Mouse (Mus musculus): ENCODE results near the gene Klf1. TPM values are rescaled to one million over a fixed set of nuclear protein-coding genes. Genes with fewer than 3 reads are reported as not detected.

Klf1 gene
- 0.34 and 0.38 TPM in 2 replicates for total RNA-seq (2012; rRNA removed)
- total RNA-seq (2014; rRNA removed) = 0.20 and 0.24 TPM in 2 replicates
- 0.20 and 0.26 TPM in 2 replicates for polyA plus RNA-seq (2012; ENCODE audit: insufficient read length, low read depth)

GRCm38 (mm10) chr8:84901752-84902151, at the start of gene Klf1:
Klf1 (plus strand) TSS chr8:84901928.
- TF ChIP-seq POLR2A (IDR thresholded peaks at IDR 0.05; ENCODE audit: low read depth, low read length) (no peak), SMC3 (IDR thresholded peaks at IDR 0.05; ENCODE audit: low read depth, low read length) (no peak), MAFK (IDR thresholded peaks at IDR 0.05; ENCODE audit: insufficient replicate concordance, low read length) (no peak), USF1 (IDR thresholded peaks at IDR 0.05; ENCODE audit: low read depth, low read length) (no peak), CHD2 (IDR thresholded peaks at IDR 0.05; ENCODE audit: low read length) (no peak), MYC (IDR thresholded peaks at IDR 0.05; ENCODE audit: low read depth, low read length) (no peak), CHD1 (IDR thresholded peaks at IDR 0.05; ENCODE audit: low read depth, low read length) (no peak), ZKSCAN1 (IDR thresholded peaks at IDR 0.05; ENCODE audit: borderline replicate concordance, low read depth, low read length) (no peak), POLR2AphosphoS2 (IDR thresholded peaks at IDR 0.05; ENCODE audit: low read depth, low read length) (no peak), UBTF (IDR thresholded peaks at IDR 0.05; ENCODE audit: low read depth, low read length) (no peak)
- no peak within 1 kb of the TSS for H3K27ac ChIP-seq (ENCODE audit: insufficient read depth, low read depth)
- no peaks in the 10 kb centered on the region for H3K9me3 ChIP-seq (replicated peaks; ENCODE audit: low read length)
- peak within 1 kb of the TSS; percentile 63 for H3K9ac ChIP-seq (ENCODE audit: insufficient read depth, low read depth)
- H3K4me2 ChIP-seq (ENCODE audit: insufficient read depth, low read depth, poor library complexity, severe bottlenecking) = peak within 1 kb of the TSS; percentile 86
- no peaks in the 10 kb centered on the region for H3K36me3 ChIP-seq (replicated peaks in 1 of 2; ENCODE audit: control insufficient read depth in 1 of 2, insufficient read depth in 1 of 2, low read length in 1 of 2)
- in situ Hi-C loops (cut with MboI; ENCODE audit: low pct_ligation_motif_present, low pct_unique_long_range_greater_than_20kb, low sequenced_read_pairs) = no loop called here
- peak within 1 kb of the TSS; percentile 61 to 79 (median 63) for H3K4me3 ChIP-seq (replicated peaks in 1 of 3; ENCODE audit: low read depth in 2 of 3, low read length in 2 of 3, poor library complexity in 1 of 3)
- no peak for DNase-seq (ENCODE audit: extremely low read depth)
- no peaks in the 10 kb centered on the region for H3K79me2 ChIP-seq (replicated peaks; ENCODE audit: control insufficient read depth, extremely low read depth, insufficient read depth, poor library complexity, severe bottlenecking)
- peaks cover 21% of the 10 kb centered on the region for H3K27me3 ChIP-seq (replicated peaks)
- H3K4me1 ChIP-seq (ENCODE audit: control insufficient read depth in 1 of 2, insufficient read depth in 2 of 2) = peaks cover 2 to 9% of the 10 kb centered on the region in 2 experiments; a peak in 2 of 4 replicates
- dilution Hi-C loops (cut with MboI; ENCODE audit: extremely low pct_ligation_motif_present, extremely low pct_unique_long_range_greater_than_20kb, low sequenced_read_pairs) = no loop called here

GRCm38 (mm10) chr8:84856434-84856833, 45.3 kb upstream of the Klf1 start:
- in situ Hi-C loops (cut with MboI; ENCODE audit: low pct_ligation_motif_present, low pct_unique_long_range_greater_than_20kb, low sequenced_read_pairs) (no loop called here), dilution Hi-C loops (cut with MboI; ENCODE audit: extremely low pct_ligation_motif_present, extremely low pct_unique_long_range_greater_than_20kb, low sequenced_read_pairs) (no loop called here)
- peaks cover 33% of the 10 kb centered on the region for H3K79me2 ChIP-seq (replicated peaks; ENCODE audit: control insufficient read depth, extremely low read depth, insufficient read depth, poor library complexity, severe bottlenecking)
- H3K4me1 ChIP-seq (ENCODE audit: control insufficient read depth in 1 of 2, insufficient read depth in 2 of 2) = peaks cover 9 to 17% of the 10 kb centered on the region in 2 experiments
- no peaks in the 10 kb centered on the region for H3K9me3 ChIP-seq (replicated peaks; ENCODE audit: low read length)
- peak overlapping the region in 1 of 3 experiments; percentile 91 for H3K4me3 ChIP-seq (replicated peaks in 1 of 3; ENCODE audit: low read depth in 2 of 3, low read length in 2 of 3, poor library complexity in 1 of 3)
- no peak overlapping the region for H3K27ac ChIP-seq (ENCODE audit: insufficient read depth, low read depth)
- H3K27me3 ChIP-seq (replicated peaks) = no peaks in the 10 kb centered on the region
- peaks cover 18 to 31% of the 10 kb centered on the region in 2 experiments for H3K36me3 ChIP-seq (replicated peaks in 1 of 2; ENCODE audit: control insufficient read depth in 1 of 2, insufficient read depth in 1 of 2, low read length in 1 of 2)
- DNase-seq (ENCODE audit: extremely low read depth) = no peak
- no peak overlapping the region for H3K9ac ChIP-seq (ENCODE audit: insufficient read depth, low read depth)
- H3K4me2 ChIP-seq (ENCODE audit: insufficient read depth, low read depth, poor library complexity, severe bottlenecking) = no peak overlapping the region
- TF ChIP-seq KAT2A (IDR thresholded peaks at IDR 0.05; ENCODE audit: insufficient replicate concordance, low read length) (no peak), POLR2AphosphoS2 (IDR thresholded peaks at IDR 0.05; ENCODE audit: low read depth, low read length) (no peak), PAX5 (IDR thresholded peaks at IDR 0.05; ENCODE audit: low read length) (no peak), MEF2A (IDR thresholded peaks at IDR 0.05; ENCODE audit: borderline replicate concordance, low read depth, low read length) (no peak), RAD21 (IDR thresholded peaks at IDR 0.05; ENCODE audit: low read depth, low read length) (no peak), ZC3H11A (IDR thresholded peaks at IDR 0.05; ENCODE audit: low read depth, low read length) (no peak), MYC (IDR thresholded peaks at IDR 0.05; ENCODE audit: low read depth, low read length) (no peak), BHLHE40 (IDR thresholded peaks at IDR 0.05; ENCODE audit: low read depth, low read length) (no peak), ZMIZ1 (IDR thresholded peaks at IDR 0.05; ENCODE audit: low read depth, low read length) (no peak), MAFK (IDR thresholded peaks at IDR 0.05; ENCODE audit: insufficient replicate concordance, low read length) (no peak), NRF1 (IDR thresholded peaks at IDR 0.05; ENCODE audit: low read depth, low read length) (no peak), NELFE (IDR thresholded peaks at IDR 0.05; ENCODE audit: low read depth, low read length) (no peak), HCFC1 (IDR thresholded peaks at IDR 0.05; ENCODE audit: low read depth, low read length) (no peak), SMC3 (IDR thresholded peaks at IDR 0.05; ENCODE audit: low read depth, low read length) (no peak), E2F4 (IDR thresholded peaks at IDR 0.05; ENCODE audit: insufficient replicate concordance, low read depth, low read length) (no peak), JUND (conservative IDR thresholded peaks at IDR 0.05; ENCODE audit: low read depth, low read length) (no peak), ZKSCAN1 (IDR thresholded peaks at IDR 0.05; ENCODE audit: borderline replicate concordance, low read depth, low read length) (no peak)
